Mouse (Mus musculus): Measurements from ENCODE around the gene Uhmk1.

The Uhmk1 gene

GRCm38 (mm10) chr1:170185137-170185536 lies 30.1 kb downstream of the Uhmk1 start:
- CTCF ChIA-PET, result interaction anchor here in 1 of 4 experiments (0.7 kb wide), 2 partner anchors 15 to 34 kb away, joined by 3 read pairs; no protein-coding TSS in a partner anchor
- POLR2A ChIA-PET, result no interaction called here

GRCm38 (mm10) chr1:170182706-170183105 lies 32.5 kb downstream of the Uhmk1 start:
- ChIA-PET POLR2A (no interaction called here), CTCF (no interaction called here)

GRCm38 (mm10) chr1:170176661-170177239 lies 38.4 kb downstream of the Uhmk1 start:
- POLR2A ChIA-PET, result interaction anchor here in 1 of 4 experiments (1.0 kb wide), 1 partner anchor 15 kb away, joined by 4 read pairs; no protein-coding TSS in a partner anchor
- CTCF ChIA-PET, result interaction anchor here in 1 of 4 experiments (1.2 kb wide), 1 partner anchor 21 kb away, joined by 4 read pairs; no protein-coding TSS in a partner anchor

GRCm38 (mm10) chr1:170175848-170176247 lies 39.3 kb downstream of the Uhmk1 start:
- ChIA-PET POLR2A (interaction anchor here in 3 of 4 experiments (0.7 to 2.1 kb wide), 7 partner anchors 9 to 86 kb away, joined by 3 to 9 read pairs (median 4); no protein-coding TSS in a partner anchor), CTCF (interaction anchor here in 3 of 4 experiments (0.5 to 2.4 kb wide), 3 partner anchors 10 to 552 kb away, joined by 3 to 9 read pairs (median 4); no protein-coding TSS in a partner anchor)

GRCm38 (mm10) chr1:170174814-170175332 lies 40.3 kb downstream of the Uhmk1 start, which contains the start of gene Uap1:
Gene Uap1 (minus strand): TSS chr1:170174957.
- POLR2A ChIA-PET, result interaction anchor here in 3 of 4 experiments (0.6 to 2.1 kb wide), 11 partner anchors 8 to 696 kb away, joined by 3 to 9 read pairs (median 3); partner anchors contain the start of genes Nos1ap (in 1 of the 3) and Uhmk1 (in 1 of the 3)
- CTCF ChIA-PET, result interaction anchor here in 2 of 4 experiments (0.6 to 2.4 kb wide), 5 partner anchors 9 to 527 kb away, joined by 3 to 9 read pairs (median 4); no protein-coding TSS in a partner anchor

- ChIA-PET CTCF (interaction anchor here in 2 of 4 experiments (0.6 to 2.4 kb wide), 5 partner anchors 8 to 526 kb away, joined by 3 to 9 read pairs (median 4); no protein-coding TSS in a partner anchor), POLR2A (interaction anchor here in 3 of 4 experiments (0.6 to 2.1 kb wide), 10 partner anchors 8 to 415 kb away, joined by 3 to 9 read pairs (median 4); partner anchors contain the start of genes Nos1ap (in 1 of the 3) and Uhmk1 (in 1 of the 3))
Measured at GRCm38 (mm10) chr1:170173991-170174813, 41.0 kb downstream of the Uhmk1 start.

- CTCF ChIA-PET, result interaction anchor here in 1 of 4 experiments (1.1 kb wide), 1 partner anchor 12 kb away, joined by 4 read pairs; no protein-coding TSS in a partner anchor
- POLR2A ChIA-PET, result no interaction called here
Measured at GRCm38 (mm10) chr1:170167781-170168180, 47.4 kb downstream of the Uhmk1 start.

GRCm38 (mm10) chr1:170164913-170165312 lies 50.3 kb downstream of the Uhmk1 start:
- ChIA-PET POLR2A (interaction anchor here in 1 of 4 experiments (1.3 kb wide), 1 partner anchor 12 kb away, joined by 3 read pairs; no protein-coding TSS in a partner anchor), CTCF (interaction anchor here in 1 of 4 experiments (2.0 kb wide), 1 partner anchor 10 kb away, joined by 9 read pairs; the partner anchor contains the start of gene Uap1)

- ChIA-PET POLR2A (no interaction called here), CTCF (no interaction called here)
Measured at GRCm38 (mm10) chr1:170164053-170164614, 51.1 kb downstream of the Uhmk1 start.

GRCm38 (mm10) chr1:170163398-170163943 lies 51.7 kb downstream of the Uhmk1 start:
- POLR2A ChIA-PET, result no interaction called here
- CTCF ChIA-PET, result no interaction called here

GRCm38 (mm10) chr1:170161852-170162251 lies 53.3 kb downstream of the Uhmk1 start:
- ChIA-PET CTCF (no interaction called here), POLR2A (interaction anchor here in 1 of 4 experiments (0.9 kb wide), 1 partner anchor 11 kb away, joined by 3 read pairs; no protein-coding TSS in a partner anchor)

- CTCF ChIA-PET, result no interaction called here
- POLR2A ChIA-PET, result no interaction called here
Measured at GRCm38 (mm10) chr1:170160397-170160938, 54.7 kb downstream of the Uhmk1 start.

GRCm38 (mm10) chr1:170159707-170160106 lies 55.5 kb downstream of the Uhmk1 start:
- POLR2A ChIA-PET, result no interaction called here

GRCm38 (mm10) chr1:170155761-170156160 lies 59.4 kb downstream of the Uhmk1 start:
- ChIA-PET POLR2A (interaction anchor here in 2 of 4 experiments (0.6 to 1.2 kb wide), 2 partner anchors 62 to 400 kb away, joined by 3 to 4 read pairs; no protein-coding TSS in a partner anchor), CTCF (interaction anchor here in 2 of 4 experiments (0.8 to 1.6 kb wide), 8 partner anchors 12 to 458 kb away, joined by 3 to 10 read pairs (median 4); no protein-coding TSS in a partner anchor)

More at GRCm38 (mm10) chr1:170159707-170160106, 55.5 kb downstream of the Uhmk1 start:
- CTCF ChIA-PET, result interaction anchor here in 1 of 4 experiments (0.6 kb wide), 1 partner anchor 16 kb away, joined by 3 read pairs; no protein-coding TSS in a partner anchor

GRCm38 (mm10) chr1:170155298-170155697 lies 59.9 kb downstream of the Uhmk1 start:
- POLR2A ChIA-PET, result interaction anchor here in 2 of 4 experiments (0.6 to 1.2 kb wide), 2 partner anchors 63 to 401 kb away, joined by 3 to 4 read pairs; no protein-coding TSS in a partner anchor

GRCm38 (mm10) chr1:170153986-170154385 lies 61.2 kb downstream of the Uhmk1 start:
- CTCF ChIA-PET, result interaction anchor here in 1 of 4 experiments (0.5 to 0.6 kb wide), 2 partner anchors 12 to 30 kb away, joined by 3 read pairs; no protein-coding TSS in a partner anchor
- POLR2A ChIA-PET, result no interaction called here

More at GRCm38 (mm10) chr1:170155298-170155697, 59.9 kb downstream of the Uhmk1 start:
- CTCF ChIA-PET, result interaction anchor here in 2 of 4 experiments (0.8 to 1.6 kb wide), 7 partner anchors 12 to 458 kb away, joined by 3 to 10 read pairs (median 4); no protein-coding TSS in a partner anchor

- ChIA-PET POLR2A (interaction anchor here in 1 of 4 experiments (0.9 to 1.4 kb wide), 3 partner anchors 12 to 36 kb away, joined by 3 read pairs; no protein-coding TSS in a partner anchor), CTCF (interaction anchor here in 1 of 4 experiments (1.3 kb wide), 1 partner anchor 218 kb away, joined by 3 read pairs; no protein-coding TSS in a partner anchor)
Measured at GRCm38 (mm10) chr1:170152552-170152951, 62.6 kb downstream of the Uhmk1 start.

Data from embryonic stem cell, embryonic (primary cell).